Mouse (Mus musculus) liver, embryonic 14.5 days (tissue): ENCODE measurements around the gene Wdr5.

Experiments used
- CTCF ChIP-seq: IDR thresholded peaks from 2 replicates; pipeline ENCODE4 v1.5.1; 2016; ENCODE audit warnings: antibody characterized with exemption, low read depth, control low read depth
- EP300 ChIP-seq: IDR thresholded peaks from 2 replicates; pipeline ENCODE4 v1.6.1; 2016; ENCODE audit warnings: antibody characterized with exemption, low read depth

- TF ChIP-seq CTCF: no peak
- TF ChIP-seq EP300: no peak
Observed at GRCm38 (mm10) chr2:27539336-27539735, 24.4 kb downstream of the Wdr5 start.
